Mouse (Mus musculus) kidney, postnatal 14 days (tissue): ENCODE results near the gene Olfr313.
"Not testable (repeated sequence)": the region's sequence is repeated elsewhere in the genome, so short reads cannot be mapped to it uniquely, and the experiment has no call there.

ENCODE experiments used
- DNase-seq: peaks from one replicate; pipeline ENCODE4 v3.0.0; 2022; ENCODE audit warnings: mixed read lengths

Gene Olfr313

DNA sequence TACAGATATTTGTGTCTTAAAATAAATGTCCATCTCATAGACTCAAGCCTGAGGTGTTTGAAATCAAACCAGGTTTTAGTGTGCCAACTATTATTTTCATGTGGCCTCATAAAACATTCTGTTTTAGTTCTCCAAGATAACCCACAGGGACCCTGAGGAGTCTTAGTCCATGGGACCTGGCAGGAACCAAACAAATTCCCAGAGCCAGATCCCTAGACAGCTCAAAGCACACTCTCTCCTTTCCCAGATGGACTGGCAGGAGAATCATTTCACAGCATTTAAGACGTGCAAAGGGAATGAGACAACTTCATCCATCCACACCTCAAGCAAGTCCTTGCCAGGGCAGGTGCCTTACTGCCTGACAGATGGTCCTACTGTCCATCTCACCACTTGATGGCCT, at the start of gene Olfr313:
Gene Olfr313, plus strand, starts transcription at position 301 of the 400 bp plus-strand sequence.
- not testable (repeated sequence) for DNase-seq

DNA sequence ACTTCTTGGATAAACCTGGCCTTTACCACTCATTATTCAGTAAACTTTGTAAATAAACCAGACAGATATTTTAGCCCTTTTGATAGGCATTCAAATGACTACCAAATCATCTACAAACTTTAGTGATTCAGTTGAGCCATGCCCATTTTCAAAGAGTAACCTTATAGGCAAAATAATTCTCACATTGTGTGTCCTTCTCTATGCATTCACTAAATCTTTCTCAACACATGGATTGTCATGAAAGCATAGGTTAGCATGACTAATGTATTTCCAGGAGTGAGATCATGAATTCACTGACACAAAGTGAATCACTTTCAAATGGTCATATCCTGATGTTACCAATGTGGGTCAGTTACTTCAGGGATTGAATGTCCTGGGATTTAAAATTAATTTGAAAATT, 41.9 kb upstream of the Olfr313 start, which contains the start of gene Olfr315:
Gene Olfr315, plus strand, starts transcription at position 301 of the 400 bp plus-strand sequence.
- no peak for DNase-seq

DNA sequence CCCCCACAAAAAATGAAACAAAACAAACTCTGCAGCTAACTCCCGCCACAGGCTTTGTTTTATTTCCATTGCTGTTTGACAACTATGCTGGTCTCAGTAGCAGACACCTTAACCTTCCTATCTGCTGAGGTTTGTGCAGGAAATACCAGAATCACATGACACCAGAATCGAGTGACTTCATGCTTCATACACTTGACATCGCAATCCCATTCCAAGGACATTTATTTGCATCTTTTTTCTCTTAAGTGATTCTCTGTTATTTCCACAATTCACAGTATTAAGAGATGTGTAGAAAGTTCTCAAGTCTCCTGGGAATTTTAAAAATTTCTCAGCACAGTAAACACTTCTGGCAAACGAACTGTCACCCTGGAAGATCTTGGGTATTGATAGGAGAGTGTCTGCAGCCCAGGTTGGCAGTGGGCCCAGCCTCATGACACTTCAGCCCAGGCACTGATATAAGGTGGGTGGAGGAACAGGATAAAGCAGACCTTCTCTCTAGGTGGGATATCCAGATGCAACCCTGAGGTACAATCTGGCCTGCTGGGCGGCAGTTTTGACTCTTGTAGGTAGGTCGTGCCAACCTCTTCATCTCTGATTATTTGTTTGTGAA, 32.2 kb upstream of the Olfr313 start, which contains the start of gene Olfr314:
Gene Olfr314, plus strand, starts transcription at position 473 of the 610 bp plus-strand sequence.
- DNase-seq = no peak

DNA sequence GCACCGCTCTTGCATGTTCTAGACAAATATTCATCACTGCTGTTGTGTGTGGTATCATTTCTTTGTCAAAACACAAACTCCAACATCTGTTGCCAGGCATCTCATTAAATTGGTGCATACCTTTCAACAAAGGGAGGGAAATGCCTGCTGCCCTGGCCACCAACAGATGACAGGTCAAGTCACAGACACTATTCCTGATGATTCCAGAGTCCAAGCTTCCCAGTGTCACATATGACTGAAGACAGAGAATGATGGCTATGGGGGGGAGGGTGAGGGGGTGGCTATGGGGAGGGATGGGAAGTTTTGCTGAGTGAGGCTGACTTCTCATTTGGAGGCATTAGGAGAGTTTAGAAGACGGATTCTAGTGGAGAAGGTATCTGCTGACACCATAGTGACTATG, 30.6 kb upstream of the Olfr313 start:
- no peak for DNase-seq

DNA sequence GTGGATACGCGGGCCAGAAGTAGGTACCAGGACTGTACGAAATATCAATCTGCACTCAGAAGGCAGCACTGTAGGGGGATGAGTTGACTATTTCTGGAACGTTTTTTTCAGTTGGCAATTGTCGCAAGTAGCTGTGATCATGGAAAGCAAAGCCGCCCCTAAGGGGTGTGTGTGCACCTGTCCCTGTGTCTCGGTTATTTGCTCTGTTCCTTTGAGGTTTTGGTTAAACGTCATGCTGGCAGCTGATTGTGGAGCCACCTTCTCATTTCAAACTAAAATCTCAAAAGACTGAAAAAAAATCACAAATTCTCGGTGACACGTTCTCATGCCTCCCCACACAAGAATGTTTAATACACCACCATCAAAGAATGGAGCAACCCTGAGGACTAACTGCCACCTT, 27.1 kb upstream of the Olfr313 start:
- no peak for DNase-seq

- DNase-seq = no peak
Measured at GRCm38 (mm10) chr11:58788346-58788745, 26.5 kb upstream of the Olfr313 start.

GRCm38 (mm10) chr11:58789532-58789931, 25.3 kb upstream of the Olfr313 start:
- DNase-seq = no peak

- no peak for DNase-seq
Measured at GRCm38 (mm10) chr11:58790053-58790452, 24.7 kb upstream of the Olfr313 start.

DNA sequence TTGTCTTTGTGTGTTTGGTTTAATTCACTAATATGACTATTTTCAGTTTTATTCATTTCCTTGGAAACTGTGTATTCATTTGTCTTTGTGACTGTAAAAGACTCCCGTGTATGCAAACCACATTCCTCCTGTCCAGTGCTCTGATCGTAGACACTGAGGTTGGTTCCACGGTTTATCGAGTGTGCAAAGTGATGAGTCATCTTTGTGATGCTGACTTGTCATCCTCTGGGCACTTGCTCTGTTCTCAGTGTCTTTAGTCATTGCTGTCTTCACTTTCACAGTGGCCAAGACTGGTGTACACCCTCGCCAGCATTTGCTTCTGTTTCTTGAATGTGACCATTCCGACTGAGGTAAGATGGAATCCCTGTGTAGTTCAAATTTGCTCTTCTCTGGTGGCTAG, 24.2 kb upstream of the Olfr313 start:
- DNase-seq = no peak

DNA sequence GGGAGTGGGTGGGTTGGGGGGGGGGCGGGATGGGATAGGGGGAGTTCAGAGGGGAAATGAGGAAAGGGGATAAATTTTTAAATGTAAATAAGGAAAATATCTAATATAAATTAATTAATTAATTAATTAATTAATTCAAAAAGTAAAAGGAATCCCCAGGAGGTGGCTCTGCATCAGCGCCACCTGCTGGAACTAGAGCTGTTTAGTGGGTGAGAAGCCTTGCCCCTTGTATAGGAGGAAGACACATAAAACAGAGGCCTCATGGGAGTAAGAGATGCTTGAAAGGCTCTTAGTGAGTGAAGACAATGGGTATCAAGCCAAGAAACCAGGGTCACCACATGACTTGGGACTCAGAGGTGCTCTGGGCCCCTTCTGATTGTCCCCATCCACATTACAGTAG, 18.9 kb upstream of the Olfr313 start:
- DNase-seq = no peak

DNA sequence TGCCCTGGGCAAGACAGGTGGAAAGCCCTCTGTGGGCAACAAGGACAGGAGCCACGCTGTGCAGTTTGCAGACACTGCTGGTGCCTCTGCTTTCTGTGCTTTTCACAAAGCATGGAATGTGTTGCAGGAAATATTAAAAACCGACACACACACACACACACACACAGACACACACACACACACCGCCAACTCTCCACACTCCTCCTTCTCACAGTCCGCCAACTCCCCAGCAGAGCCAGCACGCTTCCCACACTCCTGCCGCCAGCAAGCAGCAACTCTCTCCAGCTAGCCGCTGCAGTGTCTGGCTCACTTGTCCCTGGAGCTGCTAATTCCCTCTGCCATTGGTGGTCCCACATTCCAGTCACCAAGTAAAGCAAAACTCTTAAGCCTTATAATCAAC, 17.9 kb upstream of the Olfr313 start:
- no peak for DNase-seq

DNA sequence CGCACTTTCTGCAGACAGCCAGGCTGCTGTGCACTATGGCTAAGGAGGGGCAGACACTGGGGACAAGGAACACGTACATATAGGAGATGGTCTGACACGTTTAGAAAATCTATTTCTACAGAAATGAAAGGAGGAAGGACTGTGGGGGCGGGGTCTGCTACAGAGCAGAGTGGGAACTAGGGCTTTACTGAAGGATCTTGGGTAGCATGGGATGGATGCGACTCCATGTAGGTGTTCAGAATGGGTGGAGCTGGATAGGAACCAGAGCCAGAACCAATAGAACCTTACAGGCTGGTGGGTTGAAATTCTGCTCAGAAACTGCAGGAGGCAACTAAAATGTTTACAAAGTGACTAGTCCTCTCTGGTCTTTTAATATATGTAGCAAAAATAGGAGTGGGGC, 15.1 kb upstream of the Olfr313 start:
- DNase-seq = no peak

DNA sequence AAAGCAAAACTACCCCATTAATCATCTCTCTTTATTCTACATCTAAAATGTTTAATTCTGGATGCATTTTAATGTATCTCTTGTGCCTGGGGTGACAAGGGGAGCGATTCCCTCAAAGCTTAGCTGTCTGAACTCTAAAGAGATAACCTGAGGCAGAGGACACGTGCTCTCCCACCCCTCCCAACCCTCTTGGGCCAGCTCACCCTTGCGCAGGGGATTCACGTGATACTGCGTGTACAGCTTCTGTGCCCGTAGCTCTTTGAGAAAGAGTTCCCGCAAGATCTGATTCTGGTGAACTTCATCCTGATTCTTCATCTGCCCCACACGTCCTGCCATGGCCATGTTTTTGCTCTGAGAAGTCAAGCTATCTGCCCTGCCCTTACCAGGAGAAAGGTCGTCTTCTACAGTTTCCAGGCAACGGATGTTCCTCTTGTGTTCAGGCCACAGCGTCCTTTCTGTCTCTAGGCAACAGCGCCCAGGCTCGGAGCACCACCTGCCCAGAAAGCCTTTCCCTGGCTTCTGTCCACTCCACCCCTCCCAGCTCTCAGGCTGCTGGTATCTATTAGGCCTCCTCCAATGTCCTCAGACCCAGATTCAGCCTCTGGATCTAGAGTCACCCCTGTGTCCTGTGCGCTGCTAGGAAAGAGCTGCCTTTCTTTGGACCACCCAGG, 13.1 kb upstream of the Olfr313 start, which contains the start of gene Fam183b:
Gene Fam183b, minus strand, starts transcription at position 403 of the 671 bp plus-strand sequence.
- DNase-seq = no peak

DNA sequence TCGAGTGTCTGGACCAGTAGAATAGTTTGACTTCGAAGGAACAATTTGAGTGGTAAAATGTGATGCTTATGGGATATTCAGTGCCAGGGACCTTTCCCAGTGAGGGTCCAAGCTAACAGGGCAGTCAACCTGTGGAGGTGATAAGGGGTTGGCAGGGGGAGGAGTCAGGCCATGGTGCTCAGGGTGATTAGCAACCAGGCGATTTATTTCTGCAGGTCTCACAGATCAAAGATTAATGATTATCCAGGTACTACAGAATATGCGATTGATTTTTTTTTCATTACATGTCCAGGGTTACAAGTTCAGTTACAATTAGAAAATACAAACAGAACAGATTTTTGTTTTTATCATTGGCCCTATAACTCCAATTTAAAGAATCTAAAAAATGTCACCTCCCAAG, 10.9 kb upstream of the Olfr313 start:
- no peak for DNase-seq

DNA sequence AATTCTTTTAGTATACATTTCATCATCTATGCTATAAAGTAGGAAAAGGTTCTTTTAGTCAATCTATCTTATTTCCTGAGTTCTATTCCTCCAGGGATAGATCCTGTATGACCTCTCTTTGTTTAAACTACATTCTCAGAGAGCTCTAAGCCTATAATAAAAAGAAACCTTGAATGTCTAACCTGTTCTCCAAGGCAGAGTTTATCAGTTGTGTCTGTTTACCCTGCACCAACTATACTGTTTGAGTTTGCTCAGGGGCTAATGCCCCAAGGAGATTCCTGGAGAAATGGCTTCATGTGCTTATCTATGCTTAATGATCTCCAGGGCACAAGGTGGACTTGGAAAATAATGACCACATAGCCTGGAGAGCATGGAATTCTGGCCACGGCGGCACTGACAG, 10.4 kb upstream of the Olfr313 start:
- no peak for DNase-seq

DNA sequence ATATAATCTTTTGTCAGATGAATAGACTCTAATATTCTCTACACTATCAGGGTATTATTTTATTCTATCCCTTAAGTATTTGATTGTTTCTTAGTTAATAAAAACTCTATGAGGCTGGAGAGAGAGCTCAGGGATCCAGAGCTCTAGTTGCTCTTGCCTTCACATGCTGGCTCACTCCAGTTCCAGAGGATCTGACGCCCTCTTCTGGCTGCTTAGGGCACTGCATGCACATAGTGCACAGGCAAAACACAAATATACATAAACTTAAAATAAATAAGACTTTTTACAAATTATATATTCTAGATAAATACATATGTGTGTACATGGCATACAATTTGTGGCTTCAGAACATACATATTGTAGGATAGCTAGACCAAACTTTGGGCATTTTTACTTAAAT, 2.8 kb upstream of the Olfr313 start:
- DNase-seq = no peak

DNA sequence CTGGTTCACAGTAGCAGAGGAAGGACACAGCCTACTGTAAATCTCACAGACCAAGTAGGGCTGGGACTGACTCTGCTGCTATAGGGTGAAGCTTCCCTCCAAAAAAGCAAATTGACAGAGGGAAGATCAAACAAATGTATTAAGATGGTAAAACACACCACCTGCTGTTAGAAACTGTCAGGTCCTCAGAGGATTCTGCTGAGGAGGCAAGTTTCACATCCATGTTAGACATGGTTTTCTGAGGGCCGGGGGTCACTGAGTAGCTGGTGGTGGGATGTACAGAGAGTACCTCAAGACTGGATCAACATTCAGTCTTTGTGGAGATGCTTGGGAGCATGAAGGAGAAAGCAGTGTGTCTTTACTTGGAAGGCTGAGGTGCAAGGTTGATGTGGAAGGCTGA, 876 bp downstream of the Olfr313 start:
- DNase-seq = no peak

GRCm38 (mm10) chr11:58828937-58829336, 14.1 kb downstream of the Olfr313 start, which contains the start of gene Olfr312:
TSS of gene Olfr312 (plus strand) at chr11:58829237.
- DNase-seq = not testable (repeated sequence)

GRCm38 (mm10) chr11:58829764-58830163, 15.0 kb downstream of the Olfr313 start:
- no peak for DNase-seq

DNA sequence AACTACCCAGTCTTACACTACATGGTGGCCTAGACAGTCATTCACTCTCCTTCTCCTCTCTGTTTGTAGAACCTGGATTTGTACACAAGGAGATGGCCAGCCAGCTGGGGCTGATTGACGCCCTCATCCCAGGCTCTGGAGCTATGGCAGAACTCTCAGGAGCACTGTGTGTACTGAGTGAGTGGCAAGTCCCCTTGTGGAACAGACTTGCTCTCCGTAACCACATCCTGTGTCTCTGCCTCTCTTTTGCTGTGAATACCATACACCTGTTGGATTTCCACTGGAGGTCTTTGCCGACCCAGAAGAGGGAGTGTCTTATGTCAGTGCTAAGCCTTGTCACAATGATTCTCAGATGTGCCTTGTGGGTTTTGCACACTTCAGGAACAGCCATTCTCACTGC, 17.7 kb downstream of the Olfr313 start:
- not testable (repeated sequence) for DNase-seq

GRCm38 (mm10) chr11:58838951-58839350, 24.2 kb downstream of the Olfr313 start, which contains the start of gene Olfr311:
TSS of gene Olfr311 (plus strand) at chr11:58839251.
- not testable (repeated sequence) for DNase-seq

DNA sequence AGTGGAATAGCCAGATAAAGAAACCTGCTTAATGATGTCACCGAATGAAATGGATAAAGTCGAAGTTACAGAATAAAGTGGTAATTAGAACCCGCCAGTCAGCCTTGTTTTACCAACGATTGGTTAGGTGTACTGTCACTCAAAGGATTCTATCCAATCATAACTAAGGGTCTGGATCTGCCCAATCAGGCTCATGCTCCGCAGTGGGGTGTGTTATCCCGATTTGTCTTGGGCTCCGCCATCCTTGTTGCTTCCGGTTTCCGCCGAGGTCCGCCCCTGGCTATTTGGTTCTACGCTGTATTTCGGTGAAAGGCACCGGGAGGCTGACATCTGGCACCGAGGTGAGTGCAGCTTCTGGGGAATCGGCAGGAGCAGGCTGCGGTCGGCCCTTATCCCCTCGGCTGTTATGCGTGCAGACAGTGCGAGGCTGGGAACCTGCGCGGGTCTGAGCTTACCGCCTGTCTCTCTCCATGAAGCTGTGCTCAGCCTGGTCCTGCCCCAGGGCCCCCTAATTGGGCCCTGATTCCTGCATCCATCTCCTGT, 32.2 kb downstream of the Olfr313 start, which contains the start of gene Gm12258:
Gene Gm12258, plus strand, starts transcription at position 240 of the 543 bp plus-strand sequence.
- peak; percentile 95 for DNase-seq

DNA sequence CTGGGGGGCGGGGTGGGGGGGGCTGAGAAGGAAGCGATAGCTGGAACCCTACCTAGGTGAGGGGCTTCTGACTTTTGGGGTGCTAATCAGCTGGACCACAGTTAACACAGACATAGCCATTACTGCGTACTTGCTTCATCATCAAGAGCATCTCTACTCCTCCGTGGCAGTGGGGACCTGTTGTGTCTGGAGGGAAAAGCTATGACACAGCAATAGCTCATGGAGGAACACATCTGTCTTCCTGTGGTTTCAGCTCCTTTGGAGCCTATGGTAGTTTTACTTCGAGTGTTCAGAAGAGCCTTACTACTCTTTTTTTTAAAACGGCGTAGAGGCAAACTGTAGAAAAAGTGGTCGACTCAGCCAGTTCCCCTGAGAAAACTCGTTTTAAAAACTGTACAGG, 32.8 kb downstream of the Olfr313 start:
- DNase-seq = no peak

- DNase-seq = no peak
Measured at GRCm38 (mm10) chr11:58849731-58850130, 34.9 kb downstream of the Olfr313 start.
